Mouse (Mus musculus) stomach, postnatal 0 days (tissue): ENCODE measurements at regions not wholly inside any gene's neighbourhood (a gene's known extent, or its start where the extent isn't known, plus 50 kb on each side); places are given as distances from the start of the nearest gene placed in this dataset.

ENCODE experiments used
- CTCF ChIP-seq: IDR thresholded peaks from 2 replicates; pipeline ENCODE4 v1.5.1; 2016; ENCODE audit warnings: antibody characterized with exemption, low read depth, mild to moderate bottlenecking, moderate library complexity
- EP300 ChIP-seq: optimal IDR thresholded peaks from 2 replicates; pipeline ENCODE3; 2016; ENCODE audit warnings: antibody characterized with exemption

DNA sequence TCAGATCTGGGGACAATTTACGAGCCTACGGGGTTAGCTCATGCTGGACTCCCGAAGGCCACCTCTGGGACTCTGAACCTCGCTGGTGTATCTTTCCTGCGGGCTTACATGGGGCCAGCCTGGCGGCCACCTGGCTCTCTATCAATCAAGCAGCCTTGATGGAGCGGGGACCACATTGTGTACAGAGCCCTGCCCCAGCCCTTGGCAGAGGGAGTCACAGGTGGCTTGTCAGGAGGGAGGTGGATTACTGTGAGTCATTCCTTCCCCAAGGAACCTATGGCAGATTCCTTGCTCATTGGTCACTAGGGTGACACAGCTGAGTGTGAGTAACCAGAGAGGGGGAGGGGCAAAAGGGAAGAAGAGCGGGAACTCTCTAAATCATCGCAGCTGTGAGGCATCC is 105.8 kb upstream of the Vangl1 start:
- TF ChIP-seq EP300, result no peak
- TF ChIP-seq CTCF, result no peak
